Mouse (Mus musculus) CH12.LX (cell line): ENCODE results near the gene Nadsyn1.

Experiments used
- ELF1 ChIP-seq: IDR thresholded peaks from 2 replicates; pipeline ENCODE4 v1.6.1; 2014; ENCODE audit warnings: low read depth, mild to moderate bottlenecking, inconsistent platforms, low read length, improper control_type of control experiment
- JUND ChIP-seq: conservative IDR thresholded peaks from 2 replicates; pipeline ENCODE4 v1.6.1; 2011; ENCODE audit warnings: low read depth, low read length, improper control_type of control experiment
- PAX5 ChIP-seq: IDR thresholded peaks from 2 replicates; pipeline ENCODE4 v1.6.1; 2012; ENCODE audit warnings: low read length, inconsistent platforms, mixed read lengths
- RAD21 ChIP-seq: IDR thresholded peaks from 2 replicates; pipeline ENCODE4 v1.6.1; 2011; ENCODE audit warnings: low read depth, mild to moderate bottlenecking, low read length, improper control_type of control experiment, moderate library complexity

- TF ChIP-seq JUND (no peak), PAX5 (no peak), ELF1 (no peak), RAD21 (no peak)
Observed at GRCm38 (mm10) chr7:143866538-143866937, 43.9 kb upstream of the Nadsyn1 start, which contains the start of gene Gm498.
